Mouse (Mus musculus) erythroblast, embryonic 14.5 days (primary cell): ENCODE results near the gene Hoxc5. TPM values are rescaled to one million over a fixed set of nuclear protein-coding genes. Genes with fewer than 3 reads are reported as not detected.

Experiments used
- H3K27me3 ChIP-seq: 2 replicates; pipeline ENCODE4 v1.6.1; 2012; ENCODE audit warnings: inconsistent platforms; ENCODE audit not compliant: control insufficient read depth
- H3K36me3 ChIP-seq: 2 replicates; pipeline ENCODE4 v1.6.1; 2012; ENCODE audit warnings: mild to moderate bottlenecking, inconsistent platforms; ENCODE audit not compliant: control insufficient read depth
- H3K4me1 ChIP-seq: 2 replicates; pipeline ENCODE4 v1.6.1; 2012; ENCODE audit warnings: inconsistent platforms; ENCODE audit not compliant: control insufficient read depth
- H3K4me3 ChIP-seq: replicated peaks from 2 replicates; pipeline ENCODE3; 2012; ENCODE audit warnings: moderate library complexity, mild to moderate bottlenecking, inconsistent platforms
- H3K9me3 ChIP-seq: 2 replicates; pipeline ENCODE4 v1.6.1; 2012; ENCODE audit warnings: low read length, inconsistent platforms, mixed read lengths; ENCODE audit not compliant: control insufficient read depth
- GATA1 ChIP-seq: IDR thresholded peaks from 2 replicates; pipeline ENCODE4 v1.6.1; 2012; ENCODE audit warnings: low read length, inconsistent platforms, mixed read lengths
- TAL1 ChIP-seq: IDR thresholded peaks from 3 replicates; pipeline ENCODE4 v1.6.1; 2012; ENCODE audit warnings: low read length, inconsistent platforms, mixed read lengths
- polyA plus RNA-seq: library from polyadenylated mRNA; stranded (reverse); fragments of >175 nt; gene quantifications from 2 replicates; pipeline ENCODE4 v1.2.3, GENCODE M21; 2012

The Hoxc5 gene
- polyA plus RNA-seq, 1 experiment = not detected

GRCm38 (mm10) chr15:102992206-102992605 is 25.0 kb downstream of the Hoxc5 start:
- Histone ChIP-seq H3K4me3 (no peak overlapping the region), H3K4me1 (no peaks in the 10 kb centered on the region)
- TF ChIP-seq TAL1 = no peak
- no peak for TF ChIP-seq GATA1

DNA sequence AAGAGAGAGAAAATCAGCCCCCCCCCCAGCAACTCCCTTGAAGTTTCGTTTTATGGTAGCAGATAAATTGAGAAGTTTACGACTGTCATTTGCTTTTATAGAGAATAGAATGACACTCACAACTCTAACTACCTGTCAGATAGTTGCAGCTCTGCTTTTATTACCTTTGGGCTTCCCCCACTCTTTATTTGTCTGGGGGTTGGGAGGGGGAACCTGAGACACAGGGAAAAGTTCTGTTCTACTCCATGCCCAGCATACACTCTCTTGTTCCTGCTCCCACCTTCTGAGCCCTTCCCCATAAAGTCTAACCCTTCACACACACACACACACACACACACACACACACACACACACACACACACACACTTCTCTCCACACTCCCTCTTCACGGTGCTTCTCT is 25.6 kb downstream of the Hoxc5 start:
- no peak overlapping the region for H3K4me3 ChIP-seq
- no peaks in the 10 kb centered on the region for H3K9me3 ChIP-seq
- H3K36me3 ChIP-seq = no peaks in the 10 kb centered on the region
- H3K4me1 ChIP-seq = no peaks in the 10 kb centered on the region
- peaks cover 100% of the 10 kb centered on the region for H3K27me3 ChIP-seq
- TF ChIP-seq GATA1 (no peak), TAL1 (no peak)

More at GRCm38 (mm10) chr15:102992206-102992605, 25.0 kb downstream of the Hoxc5 start:
- no peaks in the 10 kb centered on the region for H3K9me3 ChIP-seq
- H3K36me3 ChIP-seq = no peaks in the 10 kb centered on the region
- H3K27me3 ChIP-seq = peaks cover 100% of the 10 kb centered on the region

GRCm38 (mm10) chr15:102996548-102996947 is 29.3 kb downstream of the Hoxc5 start:
- H3K36me3 ChIP-seq = no peaks in the 10 kb centered on the region
- no peaks in the 10 kb centered on the region for H3K4me1 ChIP-seq
- H3K27me3 ChIP-seq = peaks cover 100% of the 10 kb centered on the region
- no peak overlapping the region for H3K4me3 ChIP-seq
- no peak for TF ChIP-seq GATA1
- TF ChIP-seq TAL1 = no peak
- H3K9me3 ChIP-seq = no peaks in the 10 kb centered on the region

DNA sequence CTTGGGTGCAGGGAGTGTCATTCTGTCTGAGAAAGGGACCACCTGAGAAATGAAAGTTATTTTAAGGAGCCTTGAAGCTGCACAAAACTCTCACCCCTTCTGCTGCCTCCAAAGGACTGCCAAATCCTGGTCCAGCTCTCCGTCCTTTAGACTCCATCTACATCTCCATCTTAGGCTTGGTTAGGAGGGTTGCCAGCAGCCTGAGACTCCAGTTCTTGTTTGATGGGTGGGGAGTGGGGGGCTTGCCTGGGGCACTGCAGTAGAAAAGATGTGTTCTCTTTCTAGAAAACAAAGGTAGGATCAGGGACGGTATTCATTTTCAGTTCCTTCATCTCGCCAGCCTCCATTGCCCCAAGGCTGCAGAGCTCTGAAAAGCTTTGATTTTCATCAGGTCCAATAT is 30.2 kb downstream of the Hoxc5 start:
- Histone ChIP-seq H3K4me3 (no peak overlapping the region), H3K27me3 (peaks cover 100% of the 10 kb centered on the region), H3K4me1 (no peaks in the 10 kb centered on the region), H3K9me3 (no peaks in the 10 kb centered on the region), H3K36me3 (no peaks in the 10 kb centered on the region)
- TF ChIP-seq GATA1 = no peak
- TF ChIP-seq TAL1 = no peak

DNA sequence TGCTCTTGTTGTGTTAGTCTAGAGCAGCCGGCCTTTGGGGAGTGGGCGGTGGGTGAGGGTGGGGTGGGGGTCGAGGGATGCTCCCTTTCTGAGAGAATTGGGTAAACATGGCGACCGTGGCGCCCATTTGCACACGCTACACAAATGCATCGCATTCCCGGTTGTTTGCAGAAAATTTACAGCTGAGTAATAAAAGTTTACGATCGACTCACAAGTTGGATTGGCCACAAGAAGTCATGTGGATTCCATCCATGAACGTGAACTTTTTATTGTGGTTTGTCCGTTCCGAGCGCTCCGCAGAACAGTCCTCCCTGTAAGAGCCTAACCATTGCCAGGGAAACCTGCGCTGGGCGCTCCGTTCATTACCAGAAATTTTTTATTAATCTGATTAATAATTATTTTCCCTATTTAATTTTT is 30.7 kb downstream of the Hoxc5 start, which contains the start of gene Hoxc6:
TSS of gene Hoxc6 (plus strand) at position 319 of the 417 bp plus-strand sequence.
- no peaks in the 10 kb centered on the region for H3K36me3 ChIP-seq
- H3K4me1 ChIP-seq = no peaks in the 10 kb centered on the region
- no peak for TF ChIP-seq TAL1
- no peak for TF ChIP-seq GATA1
- no peak within 1 kb of the TSS for H3K4me3 ChIP-seq
- peaks cover 100% of the 10 kb centered on the region for H3K27me3 ChIP-seq
- no peaks in the 10 kb centered on the region for H3K9me3 ChIP-seq

DNA sequence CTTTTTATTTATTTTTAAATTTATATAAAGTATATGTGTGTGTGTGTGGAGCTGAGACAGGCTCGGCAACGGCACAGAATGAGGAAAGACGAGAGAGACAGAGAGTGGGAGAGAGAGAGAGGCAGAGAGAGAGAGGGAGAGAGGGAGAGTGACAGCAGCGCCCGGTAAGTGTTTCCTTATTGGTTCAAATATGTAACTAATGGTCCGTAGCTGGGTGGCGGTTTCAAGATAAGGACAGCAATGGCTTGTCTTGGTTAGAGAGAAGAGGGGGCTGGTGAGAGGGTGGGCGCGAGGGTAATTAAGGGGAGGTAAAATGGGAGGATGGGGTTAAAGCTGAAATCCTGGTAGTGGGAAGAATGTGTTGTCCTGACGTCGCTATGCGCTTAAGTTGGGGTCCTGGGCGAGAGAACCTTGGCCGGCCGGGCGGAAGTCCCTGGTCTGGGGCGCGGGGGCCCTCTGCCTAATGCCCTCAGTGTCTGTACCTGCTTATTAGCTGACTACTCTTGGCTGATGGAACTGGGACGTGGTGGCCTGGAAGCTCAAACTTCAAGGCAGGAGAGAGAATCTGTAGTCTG is 31.5 kb downstream of the Hoxc5 start:
- H3K4me3 ChIP-seq = no peak overlapping the region
- TF ChIP-seq TAL1 (no peak), GATA1 (no peak)
- peaks cover 100% of the 10 kb centered on the region for H3K27me3 ChIP-seq
- H3K9me3 ChIP-seq = no peaks in the 10 kb centered on the region
- no peaks in the 10 kb centered on the region for H3K36me3 ChIP-seq
- H3K4me1 ChIP-seq = no peaks in the 10 kb centered on the region

DNA sequence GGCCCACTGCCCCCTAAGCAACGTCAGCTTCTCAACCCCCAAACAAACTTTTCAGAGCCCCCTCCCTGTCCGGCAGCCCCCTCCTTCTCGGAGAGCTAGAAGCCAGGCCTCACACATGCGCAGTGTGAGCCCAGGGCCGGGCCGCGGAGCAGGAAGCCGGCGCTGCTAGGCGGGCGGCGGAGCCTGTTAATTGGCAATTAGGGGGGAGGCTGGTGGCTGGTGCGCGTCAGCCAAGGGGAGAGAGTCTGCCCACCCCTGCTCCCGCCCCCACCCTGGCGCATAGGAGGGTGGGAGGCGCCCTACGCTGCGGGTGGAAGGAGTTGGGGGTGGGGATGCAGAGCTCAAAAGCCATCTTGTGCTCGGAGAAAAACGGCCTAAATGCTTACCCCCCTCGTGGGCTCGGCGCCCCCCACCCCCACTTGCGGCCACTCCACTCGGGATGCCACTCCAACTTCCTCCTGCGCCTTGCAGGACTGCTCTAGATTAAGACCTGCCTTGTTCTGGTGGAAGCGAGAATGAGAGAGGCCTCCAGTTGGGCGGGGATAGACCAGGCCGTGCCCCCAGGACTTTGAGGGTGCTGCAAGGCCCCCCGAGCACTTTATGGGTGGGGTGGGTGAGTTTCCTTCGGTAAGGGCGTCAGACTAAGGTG is 32.1 kb downstream of the Hoxc5 start:
- no peaks in the 10 kb centered on the region for H3K36me3 ChIP-seq
- H3K4me1 ChIP-seq = no peaks in the 10 kb centered on the region
- peak overlapping the region; percentile 26 for H3K4me3 ChIP-seq
- no peak for TF ChIP-seq TAL1
- no peak for TF ChIP-seq GATA1
- no peaks in the 10 kb centered on the region for H3K9me3 ChIP-seq
- H3K27me3 ChIP-seq = peaks cover 100% of the 10 kb centered on the region

DNA sequence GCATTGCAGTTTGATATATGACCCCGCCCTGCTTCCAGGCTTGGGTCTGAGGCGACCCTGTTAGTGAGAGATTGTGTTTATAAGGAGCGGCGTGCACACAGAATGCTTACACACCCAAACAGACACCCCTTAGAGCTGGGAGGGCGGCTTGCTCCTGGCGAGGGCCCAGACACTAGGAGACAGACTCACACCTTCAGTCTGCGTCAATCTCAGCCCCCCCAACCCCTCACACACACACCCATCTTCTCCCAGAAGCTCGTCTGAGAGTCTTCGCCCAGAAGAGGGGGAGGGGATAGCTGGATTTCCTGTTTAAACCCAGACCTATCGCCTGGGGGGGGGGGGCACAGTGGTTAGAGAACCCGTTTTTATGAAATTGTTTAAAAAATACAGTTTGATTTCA is 32.7 kb downstream of the Hoxc5 start:
- H3K9me3 ChIP-seq = no peaks in the 10 kb centered on the region
- H3K36me3 ChIP-seq = no peaks in the 10 kb centered on the region
- TF ChIP-seq TAL1 = no peak
- no peak for TF ChIP-seq GATA1
- H3K4me3 ChIP-seq = no peak overlapping the region
- no peaks in the 10 kb centered on the region for H3K4me1 ChIP-seq
- peaks cover 100% of the 10 kb centered on the region for H3K27me3 ChIP-seq

GRCm38 (mm10) chr15:103000501-103000901 is 33.3 kb downstream of the Hoxc5 start:
- H3K4me1 ChIP-seq = no peaks in the 10 kb centered on the region
- no peaks in the 10 kb centered on the region for H3K36me3 ChIP-seq
- H3K27me3 ChIP-seq = peaks cover 100% of the 10 kb centered on the region
- no peak for TF ChIP-seq TAL1
- TF ChIP-seq GATA1 = no peak
- no peak overlapping the region for H3K4me3 ChIP-seq
- no peaks in the 10 kb centered on the region for H3K9me3 ChIP-seq
